Mouse (Mus musculus): ENCODE measurements at regions not wholly inside any gene's neighbourhood (a gene's known extent, or its start where the extent isn't known, plus 50 kb on each side); places are given as distances from the start of the nearest gene placed in this dataset.

DNA sequence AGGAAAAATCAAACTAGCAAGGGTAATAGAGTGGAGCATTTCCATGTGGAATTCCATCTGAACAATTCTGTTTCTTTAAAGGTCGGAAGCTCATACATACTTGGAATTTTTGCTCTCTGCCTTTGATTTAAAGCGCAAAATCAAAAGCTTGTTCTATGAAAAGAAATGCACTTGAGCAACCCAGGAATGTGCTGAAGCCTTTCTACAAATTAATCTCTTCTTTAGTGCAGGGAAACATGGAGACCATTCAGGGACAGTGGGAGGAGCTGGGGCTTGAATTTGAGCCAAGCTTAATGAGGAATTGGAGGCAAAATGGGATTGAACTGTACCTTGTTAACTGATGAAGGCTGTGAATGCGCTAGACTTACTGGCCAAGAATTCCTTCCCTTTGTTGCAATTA is 933.1 kb upstream of the Lcorl start:
- Histone ChIP-seq H3K9me3 (replicated peaks; ENCODE audit: insufficient read depth, low read length) (no peaks in the 10 kb centered on the region), H3K27ac (ENCODE audit: control insufficient read depth, low read depth, low read length) (no peak overlapping the region), H3K4me3 (ENCODE audit: control insufficient read depth in 1 of 2, insufficient read depth in 1 of 2, low read depth in 2 of 2, low read length in 2 of 2) (no peak overlapping the region), H3K27me3 (ENCODE audit: control insufficient read depth in 1 of 2, insufficient read depth in 2 of 2, low read length in 2 of 2) (no peaks in the 10 kb centered on the region), H3K79me2 (ENCODE audit: control insufficient read depth, insufficient read depth, low read length, poor library complexity) (no peaks in the 10 kb centered on the region), H3K9ac (ENCODE audit: control insufficient read depth, low read depth, low read length, poor library complexity, severe bottlenecking) (no peak overlapping the region), H3K4me1 (ENCODE audit: control insufficient read depth in 1 of 2, insufficient read depth in 2 of 2, low read length in 2 of 2) (no peaks in the 10 kb centered on the region), H3K36me3 (ENCODE audit: control insufficient read depth in 1 of 2, insufficient read depth in 2 of 2, low read length in 2 of 2) (no peaks in the 10 kb centered on the region)
- TF ChIP-seq MAZ (IDR thresholded peaks at IDR 0.05; ENCODE audit: low read depth, low read length) (no peak), RCOR1 (IDR thresholded peaks at IDR 0.05; ENCODE audit: low read depth, low read length) (no peak), POLR2A (IDR thresholded peaks at IDR 0.05; ENCODE audit: control insufficient read depth in 1 of 2, insufficient read depth in 1 of 2, low read depth in 1 of 2, low read length in 2 of 2, poor library complexity in 1 of 2) (no peak), HCFC1 (IDR thresholded peaks at IDR 0.05; ENCODE audit: low read depth, low read length) (no peak), JUND (IDR thresholded peaks at IDR 0.05; ENCODE audit: low read depth, low read length) (no peak), CHD2 (IDR thresholded peaks at IDR 0.05; ENCODE audit: low read length) (no peak), POLR2AphosphoS2 (IDR thresholded peaks at IDR 0.05; ENCODE audit: low read length) (no peak), GABPA (IDR thresholded peaks at IDR 0.05; ENCODE audit: low read depth, low read length) (no peak), CHD1 (IDR thresholded peaks at IDR 0.05; ENCODE audit: low read depth, low read length) (no peak), SMC3 (IDR thresholded peaks at IDR 0.05; ENCODE audit: low read depth, low read length) (no peak), NRF1 (IDR thresholded peaks at IDR 0.05; ENCODE audit: insufficient read depth, low read depth, low read length, poor library complexity, severe bottlenecking) (no peak), TCF12 (IDR thresholded peaks at IDR 0.05; ENCODE audit: low read depth, low read length) (no peak), NELFE (IDR thresholded peaks at IDR 0.05; ENCODE audit: low read depth, low read length) (no peak), ETS1 (IDR thresholded peaks at IDR 0.05; ENCODE audit: low read depth, low read length) (no peak), ZC3H11A (IDR thresholded peaks at IDR 0.05; ENCODE audit: low read depth, low read length) (no peak), E2F4 (IDR thresholded peaks at IDR 0.05; ENCODE audit: borderline replicate concordance, low read depth, low read length) (no peak), SIN3A (IDR thresholded peaks at IDR 0.05; ENCODE audit: low read length) (no peak), MYC (IDR thresholded peaks at IDR 0.05; ENCODE audit: low read depth, low read length) (no peak), ZMIZ1 (IDR thresholded peaks at IDR 0.05; ENCODE audit: low read depth, low read length) (no peak)
- DNase-seq (ENCODE audit: low read depth, low spot score): no peak

DNA sequence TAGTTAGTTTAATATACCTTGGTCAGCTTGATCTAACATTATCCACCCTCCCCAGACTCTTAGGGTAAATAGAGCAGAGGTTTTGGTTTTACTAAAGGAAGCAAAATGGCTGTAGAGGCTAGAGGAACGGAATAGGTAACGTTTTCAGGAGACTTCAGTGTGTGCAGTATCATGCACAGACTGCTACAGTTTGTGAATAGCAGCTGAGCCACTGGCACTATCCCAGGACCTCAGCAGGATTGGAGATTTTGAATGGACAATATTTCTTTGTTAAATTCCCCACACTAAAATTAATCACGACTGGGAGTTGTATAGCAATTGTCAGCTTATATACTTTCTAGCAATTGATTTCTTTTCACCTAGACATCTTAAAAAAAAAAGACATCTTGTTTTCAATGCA is 929.7 kb upstream of the Lcorl start:
- no peak overlapping the region for H3K9ac ChIP-seq (ENCODE audit: control insufficient read depth, low read depth, low read length, poor library complexity, severe bottlenecking)
- TF ChIP-seq E2F4 (IDR thresholded peaks at IDR 0.05; ENCODE audit: borderline replicate concordance, low read depth, low read length) (no peak), POLR2A (IDR thresholded peaks at IDR 0.05; ENCODE audit: control insufficient read depth in 1 of 2, insufficient read depth in 1 of 2, low read depth in 1 of 2, low read length in 2 of 2, poor library complexity in 1 of 2) (no peak), ZKSCAN1 (IDR thresholded peaks at IDR 0.05; ENCODE audit: low read depth, low read length) (no peak), MYC (IDR thresholded peaks at IDR 0.05; ENCODE audit: low read depth, low read length) (no peak), ETS1 (IDR thresholded peaks at IDR 0.05; ENCODE audit: low read depth, low read length) (no peak), BHLHE40 (IDR thresholded peaks at IDR 0.05; ENCODE audit: borderline replicate concordance, low read depth, low read length) (no peak), NELFE (IDR thresholded peaks at IDR 0.05; ENCODE audit: low read depth, low read length) (no peak)
- H3K27ac ChIP-seq (ENCODE audit: control insufficient read depth, low read depth, low read length): no peak overlapping the region
- H3K36me3 ChIP-seq (ENCODE audit: control insufficient read depth in 1 of 2, insufficient read depth in 2 of 2, low read length in 2 of 2): no peaks in the 10 kb centered on the region
- H3K79me2 ChIP-seq (ENCODE audit: control insufficient read depth, insufficient read depth, low read length, poor library complexity): no peaks in the 10 kb centered on the region
- no peak overlapping the region for H3K4me3 ChIP-seq (ENCODE audit: control insufficient read depth in 1 of 2, insufficient read depth in 1 of 2, low read depth in 2 of 2, low read length in 2 of 2)
- no peak for DNase-seq (ENCODE audit: low read depth, low spot score)
- no peaks in the 10 kb centered on the region for H3K4me1 ChIP-seq (ENCODE audit: control insufficient read depth in 1 of 2, insufficient read depth in 2 of 2, low read length in 2 of 2)
- H3K9me3 ChIP-seq (replicated peaks; ENCODE audit: insufficient read depth, low read length): no peaks in the 10 kb centered on the region
- no peaks in the 10 kb centered on the region for H3K27me3 ChIP-seq (ENCODE audit: control insufficient read depth in 1 of 2, insufficient read depth in 2 of 2, low read length in 2 of 2)
